Mouse (Mus musculus) thymus, postnatal 14 days (tissue): Measurements from ENCODE around the gene Srek1.

ENCODE experiments used
- DNase-seq: peaks from one replicate; pipeline ENCODE4 v3.0.0; 2021

Gene Srek1

GRCm38 (mm10) chr13:103711406-103712025 lies 62.9 kb downstream of the Srek1 start:
- no peak for DNase-seq

DNA sequence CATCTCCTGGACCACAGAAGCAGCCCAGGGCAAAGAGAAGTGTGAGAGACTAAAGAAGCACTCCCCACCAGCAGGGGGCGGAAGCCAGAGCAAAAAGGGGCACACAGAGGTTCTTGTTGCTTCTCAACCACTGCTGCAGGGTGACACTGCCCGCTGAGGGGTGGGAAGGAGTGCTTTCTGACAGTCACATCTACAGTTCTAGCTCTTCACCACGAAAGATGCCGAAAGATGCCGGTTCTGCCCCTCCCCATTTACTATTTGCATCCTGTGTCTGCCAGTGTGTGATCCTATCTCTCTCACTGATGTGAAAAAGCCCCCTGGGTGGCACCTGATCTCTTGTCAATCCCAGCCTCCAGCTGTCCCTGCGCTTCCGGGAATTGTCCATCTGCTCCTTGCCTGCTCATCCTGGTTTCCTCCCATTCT lies 64.0 kb downstream of the Srek1 start:
- DNase-seq: peak; percentile 70

DNA sequence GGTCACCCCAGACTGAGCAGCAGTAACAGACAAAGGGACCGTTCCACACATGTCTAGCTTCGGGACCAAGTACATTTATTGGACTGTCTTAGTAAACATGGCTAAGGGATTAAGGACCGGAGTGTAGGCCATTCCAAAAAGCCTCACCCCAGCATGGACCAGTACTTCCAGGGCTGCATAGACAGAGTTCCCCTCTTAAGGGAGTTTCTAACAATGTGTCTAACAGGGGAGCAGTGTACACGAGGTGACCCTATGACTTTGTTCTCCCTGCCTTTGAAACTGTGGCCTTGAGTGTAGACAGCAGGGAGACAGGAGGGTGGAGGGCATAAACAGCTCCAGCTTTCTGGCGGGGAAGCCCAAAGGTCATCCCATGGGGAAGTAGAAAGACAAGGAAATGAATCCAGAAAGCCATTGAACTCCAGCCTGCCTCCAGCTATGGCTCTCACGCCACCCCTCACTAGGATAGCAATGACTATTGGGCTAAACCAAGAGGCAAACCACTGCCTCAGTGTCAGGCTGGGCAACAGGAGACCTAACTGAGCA lies 68.9 kb downstream of the Srek1 start:
- no peak for DNase-seq

- no peak for DNase-seq
These were observed 70.6 kb downstream of the Srek1 start for GRCm38 (mm10) chr13:103703833-103704232.

- peak; percentile 75 for DNase-seq
These were observed 71.0 kb downstream of the Srek1 start for GRCm38 (mm10) chr13:103703386-103703785.

- DNase-seq: no peak
These were observed 72.1 kb downstream of the Srek1 start for GRCm38 (mm10) chr13:103702266-103702665.

DNA sequence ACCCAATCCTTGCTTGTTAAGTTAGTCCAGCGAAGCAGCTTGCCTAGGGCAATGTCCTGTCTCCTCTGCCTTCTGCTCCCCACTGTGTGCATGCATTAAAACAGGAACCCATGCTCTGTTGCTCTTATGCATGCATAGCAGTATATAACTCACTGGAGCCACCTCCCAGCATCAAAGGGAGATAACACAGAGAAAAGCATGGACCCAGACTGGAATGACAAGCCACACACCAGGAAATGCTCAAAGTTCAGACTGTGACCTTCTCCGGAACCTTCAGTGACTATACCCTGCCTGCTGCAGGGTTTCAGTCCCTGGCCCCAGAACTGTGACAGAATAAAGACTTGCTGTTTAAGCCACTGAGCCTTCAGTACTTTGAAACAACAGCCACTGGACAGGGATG lies 73.7 kb downstream of the Srek1 start:
- no peak for DNase-seq

- no peak for DNase-seq
These were observed 76.4 kb downstream of the Srek1 start for GRCm38 (mm10) chr13:103697993-103698392.

DNA sequence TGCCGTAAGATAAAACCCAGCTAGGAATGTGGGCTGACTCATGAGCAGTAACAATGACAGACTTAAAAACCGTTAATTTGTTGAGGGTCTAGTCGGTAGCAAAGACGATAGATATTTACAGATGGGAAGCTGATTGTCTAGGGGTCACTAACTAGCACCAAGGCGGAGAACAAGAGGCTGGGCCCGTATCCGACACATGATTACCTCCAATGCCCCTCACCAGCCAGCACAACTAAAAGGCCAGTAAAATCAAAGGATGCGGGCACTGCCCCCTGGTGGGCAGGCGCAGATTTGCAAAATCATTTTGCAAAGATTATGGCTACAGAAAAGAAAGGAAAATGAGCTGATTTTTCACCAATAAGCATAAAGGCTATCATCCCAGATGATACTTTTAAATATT lies 78.2 kb downstream of the Srek1 start:
- peak; percentile 30 for DNase-seq

- DNase-seq: no peak
These were observed 79.0 kb downstream of the Srek1 start for GRCm38 (mm10) chr13:103695456-103695855.
